Mouse (Mus musculus) E14TG2a.4 (cell line): Measurements from ENCODE around the gene Fgd5.

ENCODE experiments used
- CTCF ChIP-seq: conservative IDR thresholded peaks from 2 replicates; pipeline ENCODE4 v1.5.1; 2014; ENCODE audit warnings: low read length
- NANOG ChIP-seq: IDR thresholded peaks from 2 replicates; pipeline ENCODE4 v1.6.1; 2014; ENCODE audit warnings: borderline replicate concordance, low read length, mixed read lengths
- POU5F1 ChIP-seq: IDR thresholded peaks from 2 replicates; pipeline ENCODE4 v1.6.1; 2014; ENCODE audit warnings: low read length, borderline replicate concordance

GRCm38 (mm10) chr6:91979301-91979996, 771 bp downstream of the Fgd5 start:
- TF ChIP-seq CTCF (no peak), NANOG (no peak), POU5F1 (no peak)
